Mouse (Mus musculus): ENCODE measurements around the gene Teddm3. TPM values are rescaled to one million over a fixed set of nuclear protein-coding genes. Genes with fewer than 3 reads are reported as not detected.
A peak's percentile ranks its signal among the peaks of the same experiment; 100 is the strongest.
"Not testable (repeated sequence)": the region's sequence is repeated elsewhere in the genome, so short reads cannot be mapped to it uniquely, and the experiment has no call there.

Gene Teddm3
- polyA plus RNA-seq, 1 experiment from 2014 or later, result not detected

DNA sequence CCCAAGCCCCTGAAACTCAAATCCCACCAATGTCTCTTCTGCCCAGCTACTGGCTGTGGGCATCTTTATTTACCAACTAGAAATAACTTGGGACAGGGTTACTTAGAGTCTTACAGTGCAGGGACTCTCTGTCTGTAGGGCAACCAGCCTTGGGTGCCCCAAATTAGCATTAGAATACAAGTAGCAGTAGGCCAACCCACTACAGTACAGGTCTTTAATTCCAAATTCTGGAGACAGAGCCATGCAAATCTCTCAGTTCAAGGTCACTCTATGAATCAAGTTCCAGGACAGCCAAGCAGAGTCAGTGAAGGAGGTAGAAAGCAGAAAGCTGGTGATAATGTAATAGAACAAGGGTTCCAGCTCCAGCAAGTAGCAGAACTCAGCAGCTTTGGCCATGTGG lies 30.9 kb upstream of the Teddm3 start:
- Histone ChIP-seq H3K4me1 (peaks cover 3% of the 10 kb centered on the region; the same call in 1 of the 2 replicates), H3K4me3 (no peak overlapping the region), H3K36me3 (no peaks in the 10 kb centered on the region), H3K9me3 (replicated peaks) (no peaks in the 10 kb centered on the region), H3K27ac (replicated peaks) (no peak overlapping the region), H3K27me3 (ENCODE audit: low read depth, poor library complexity, severe bottlenecking) (no peaks in the 10 kb centered on the region)
- no peak for DNase-seq (ENCODE audit: low spot score)

DNA sequence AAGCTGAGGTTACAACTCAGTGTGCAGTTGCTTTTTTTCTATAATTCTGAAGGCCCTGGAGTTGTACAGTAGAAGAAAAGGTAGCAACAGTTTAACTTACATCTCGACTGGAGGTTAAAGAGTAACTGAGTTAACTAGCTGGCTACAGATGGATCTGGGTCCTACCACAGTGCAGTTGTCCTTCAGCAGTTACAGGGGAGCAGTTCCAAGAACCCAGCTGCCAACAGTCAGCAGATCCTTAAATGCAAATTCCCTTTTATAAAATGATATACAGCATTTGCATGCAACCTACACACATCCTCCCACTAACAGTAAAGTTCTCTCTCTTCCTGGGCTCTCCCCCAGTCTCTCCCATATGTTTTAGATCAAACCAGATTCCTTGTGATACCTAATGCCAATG lies 28.3 kb upstream of the Teddm3 start:
- Histone ChIP-seq H3K27me3 (ENCODE audit: low read depth, poor library complexity, severe bottlenecking) (no peaks in the 10 kb centered on the region), H3K4me1 (no peaks in the 10 kb centered on the region), H3K4me3 (no peak overlapping the region), H3K9me3 (replicated peaks) (no peaks in the 10 kb centered on the region), H3K27ac (replicated peaks) (no peak overlapping the region), H3K36me3 (no peaks in the 10 kb centered on the region)
- DNase-seq (ENCODE audit: low spot score), result no peak
- 76% methylated on average over 1 of the region's 1 CpGs for WGBS

DNA sequence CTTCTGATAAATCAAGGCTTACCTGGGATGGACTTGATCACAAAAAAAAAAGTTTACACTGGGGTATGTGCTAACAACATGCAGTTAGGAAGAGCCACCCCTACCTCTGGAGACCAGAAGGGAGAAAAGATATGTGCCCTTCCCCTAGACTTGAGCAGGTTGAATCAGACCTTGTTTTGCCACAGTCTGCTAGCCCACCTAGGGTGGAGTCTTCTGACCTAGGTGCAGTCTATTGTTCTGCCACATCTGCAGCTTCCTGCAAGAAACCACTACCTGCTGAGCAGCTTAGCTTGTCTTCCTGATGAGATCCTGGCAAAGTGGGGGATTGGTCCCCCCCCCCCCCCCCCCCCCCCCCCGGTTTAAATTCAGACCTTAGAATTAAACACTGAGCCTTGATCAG lies 21.4 kb upstream of the Teddm3 start:
- H3K27ac ChIP-seq (replicated peaks), result no peak overlapping the region

DNA sequence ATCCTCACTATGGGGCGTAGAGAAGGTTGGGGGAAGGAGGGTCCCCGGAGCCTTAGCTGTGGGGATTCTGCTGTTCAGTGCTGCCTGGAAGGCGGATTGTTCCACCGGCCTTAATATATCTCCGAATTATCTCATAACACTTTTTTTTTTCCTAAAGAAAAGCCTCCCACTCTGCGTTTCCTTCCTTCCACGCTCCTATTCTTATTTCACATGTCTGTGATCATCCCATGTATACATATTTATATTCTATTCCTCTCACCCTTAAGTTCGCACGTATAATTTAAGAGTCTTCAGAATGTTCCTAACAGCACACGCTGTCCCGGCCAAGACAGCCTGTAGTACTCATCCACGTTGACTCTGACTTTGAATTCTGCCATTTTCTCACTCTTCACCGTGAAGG lies 14.9 kb upstream of the Teddm3 start:
- 89% methylated on average over 13 of the region's 13 CpGs for WGBS
- no peaks in the 10 kb centered on the region for H3K36me3 ChIP-seq
- no peaks in the 10 kb centered on the region for H3K4me1 ChIP-seq
- no peaks in the 10 kb centered on the region for H3K9me3 ChIP-seq (replicated peaks)
- no peak for DNase-seq (ENCODE audit: low spot score)
- H3K4me3 ChIP-seq, result no peak overlapping the region
- no peak overlapping the region for H3K27ac ChIP-seq (replicated peaks)
- no peaks in the 10 kb centered on the region for H3K27me3 ChIP-seq (ENCODE audit: low read depth, poor library complexity, severe bottlenecking)

More for the DNA sequence above, 21.4 kb upstream of the Teddm3 start:
- no peak for DNase-seq (ENCODE audit: low spot score)
- Histone ChIP-seq H3K36me3 (no peaks in the 10 kb centered on the region), H3K9me3 (replicated peaks) (no peaks in the 10 kb centered on the region), H3K27me3 (ENCODE audit: low read depth, poor library complexity, severe bottlenecking) (no peaks in the 10 kb centered on the region), H3K4me1 (no peaks in the 10 kb centered on the region), H3K4me3 (no peak overlapping the region)
- WGBS, result 0% methylated on average over 1 of the region's 1 CpGs

GRCm38 (mm10) chr16:21165343-21166220 lies 11.8 kb upstream of the Teddm3 start:
- H3K9me3 ChIP-seq (replicated peaks); H3K4me1 ChIP-seq; H3K36me3 ChIP-seq; H3K27me3 ChIP-seq (ENCODE audit: low read depth, poor library complexity, severe bottlenecking); H3K4me3 ChIP-seq; H3K27ac ChIP-seq (replicated peaks): not testable (repeated sequence)
- DNase-seq (ENCODE audit: low spot score), result peak; percentile 20
- WGBS, result 40% methylated on average over 7 of the region's 19 CpGs

GRCm38 (mm10) chr16:21163423-21163822 lies 9.6 kb upstream of the Teddm3 start:
- 97% methylated on average over 3 of the region's 3 CpGs for WGBS
- not testable (repeated sequence) for H3K9me3 ChIP-seq (replicated peaks); H3K27ac ChIP-seq (replicated peaks); H3K27me3 ChIP-seq (ENCODE audit: low read depth, poor library complexity, severe bottlenecking); H3K36me3 ChIP-seq; H3K4me1 ChIP-seq; H3K4me3 ChIP-seq; DNase-seq (ENCODE audit: low spot score)

DNA sequence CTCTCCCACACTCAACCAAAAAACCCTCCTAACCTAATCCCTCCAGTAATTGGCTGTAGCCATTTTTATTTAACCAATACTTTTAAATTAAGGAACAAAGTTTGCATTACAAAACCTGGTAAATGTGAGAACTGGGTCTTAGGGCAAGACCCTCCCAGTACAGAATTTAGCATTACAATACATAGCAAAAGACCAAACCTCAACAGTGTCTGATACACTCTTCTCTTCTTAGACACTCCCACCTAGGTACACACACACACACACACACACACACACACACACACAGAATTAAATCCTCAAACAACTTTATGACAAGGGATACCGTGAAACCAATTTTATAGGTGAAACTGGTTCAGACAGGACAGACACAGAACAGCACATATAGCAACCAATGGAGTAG lies 5.4 kb upstream of the Teddm3 start:
- WGBS, result 98% methylated on average over 1 of the region's 1 CpGs
- H3K36me3 ChIP-seq; H3K4me3 ChIP-seq; H3K27ac ChIP-seq (replicated peaks); H3K27me3 ChIP-seq (ENCODE audit: low read depth, poor library complexity, severe bottlenecking); H3K4me1 ChIP-seq; DNase-seq (ENCODE audit: low spot score); H3K9me3 ChIP-seq (replicated peaks): not testable (repeated sequence)

GRCm38 (mm10) chr16:21156261-21156660 lies 2.5 kb upstream of the Teddm3 start:
- H3K4me1 ChIP-seq; H3K36me3 ChIP-seq; H3K27me3 ChIP-seq (ENCODE audit: low read depth, poor library complexity, severe bottlenecking); H3K4me3 ChIP-seq; H3K9me3 ChIP-seq (replicated peaks); DNase-seq (ENCODE audit: low spot score); H3K27ac ChIP-seq (replicated peaks): not testable (repeated sequence)

DNA sequence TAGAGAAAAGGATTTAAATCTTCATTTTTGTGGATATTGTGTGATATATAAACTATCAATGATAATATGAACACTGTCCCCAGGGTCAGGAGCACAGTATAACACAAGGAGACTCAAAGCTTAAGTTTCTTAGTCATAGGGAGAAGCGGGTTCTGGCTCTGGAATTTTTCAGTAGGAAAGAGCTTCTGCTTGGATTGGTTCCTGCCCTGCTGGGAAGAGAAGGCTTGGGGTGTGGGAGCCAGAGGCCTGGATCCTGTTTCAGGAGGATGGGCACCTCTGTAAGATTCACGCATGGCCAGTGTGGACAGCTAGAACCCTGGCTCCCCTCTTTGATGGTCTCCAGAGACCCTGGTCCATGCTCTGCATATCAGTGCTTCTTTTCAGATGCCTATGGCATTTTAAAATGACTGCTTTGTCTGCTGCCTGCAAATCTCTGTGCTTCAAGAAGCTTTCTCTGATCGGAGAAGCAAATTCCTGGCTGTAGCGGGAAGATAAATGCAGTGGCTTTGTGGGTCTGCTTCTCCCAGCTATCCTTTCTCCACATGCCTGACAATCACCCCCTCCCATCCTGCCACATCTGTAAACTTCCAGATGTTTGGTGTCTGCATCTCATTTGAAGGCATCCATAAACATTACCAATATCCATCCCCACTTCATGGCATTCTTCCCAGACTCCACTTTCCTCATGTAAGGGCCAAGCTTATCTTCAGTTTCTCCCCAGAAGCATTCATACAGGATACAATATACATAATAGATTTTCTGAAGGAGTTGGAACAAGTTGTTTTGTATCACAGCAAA lies 2.0 kb downstream of the Teddm3 start:
- 81% methylated on average over 4 of the region's 4 CpGs for WGBS
- H3K4me1 ChIP-seq, result no peaks in the 10 kb centered on the region
- no peaks in the 10 kb centered on the region for H3K9me3 ChIP-seq (replicated peaks)
- no peaks in the 10 kb centered on the region for H3K27me3 ChIP-seq (ENCODE audit: low read depth, poor library complexity, severe bottlenecking)
- no peak overlapping the region for H3K4me3 ChIP-seq
- no peaks in the 10 kb centered on the region for H3K36me3 ChIP-seq
- no peak overlapping the region for H3K27ac ChIP-seq (replicated peaks)
- no peak for DNase-seq (ENCODE audit: low spot score)

GRCm38 (mm10) chr16:21149896-21150295 lies 3.9 kb downstream of the Teddm3 start:
- H3K27ac ChIP-seq (replicated peaks), result no peak overlapping the region
- no peaks in the 10 kb centered on the region for H3K9me3 ChIP-seq (replicated peaks)
- no peaks in the 10 kb centered on the region for H3K36me3 ChIP-seq
- H3K4me3 ChIP-seq, result no peak overlapping the region
- H3K4me1 ChIP-seq, result no peaks in the 10 kb centered on the region
- DNase-seq (ENCODE audit: low spot score), result no peak
- H3K27me3 ChIP-seq (ENCODE audit: low read depth, poor library complexity, severe bottlenecking), result no peaks in the 10 kb centered on the region

DNA sequence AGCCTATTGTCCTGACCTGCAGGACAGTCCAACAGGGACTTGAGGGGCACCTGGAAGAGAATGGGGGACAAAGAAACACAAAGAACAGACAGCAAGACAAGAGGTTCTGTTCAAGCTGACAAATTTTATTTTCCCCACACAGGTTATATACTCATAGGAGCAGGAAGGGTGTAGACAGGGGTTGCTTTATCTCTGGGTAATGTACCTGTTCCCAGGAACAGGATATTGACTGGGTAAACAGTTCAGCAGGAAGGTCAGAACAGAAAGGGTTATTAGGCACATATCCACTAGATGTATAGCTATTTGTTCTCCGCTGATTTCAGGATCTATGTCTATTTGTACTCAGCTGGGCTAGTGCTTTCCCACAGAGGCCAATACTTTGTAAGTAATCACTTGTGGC lies 5.3 kb downstream of the Teddm3 start:
- H3K4me3 ChIP-seq; DNase-seq (ENCODE audit: low spot score); H3K27ac ChIP-seq (replicated peaks); H3K9me3 ChIP-seq (replicated peaks); H3K36me3 ChIP-seq; H3K4me1 ChIP-seq; H3K27me3 ChIP-seq (ENCODE audit: low read depth, poor library complexity, severe bottlenecking): not testable (repeated sequence)
- WGBS, result 91% methylated on average over 1 of the region's 1 CpGs

GRCm38 (mm10) chr16:21136312-21137083 lies 17.3 kb downstream of the Teddm3 start:
- WGBS, result 65% methylated on average over 1 of the region's 1 CpGs
- DNase-seq (ENCODE audit: low spot score), result no peak
- H3K27me3 ChIP-seq (ENCODE audit: low read depth, poor library complexity, severe bottlenecking), result no peaks in the 10 kb centered on the region
- H3K4me3 ChIP-seq, result no peak overlapping the region
- 0 out of 2 replicates have a peak, but pooled peaks cover 3% of the 10 kb centered on the region for H3K9me3 ChIP-seq (replicated peaks)
- no peaks in the 10 kb centered on the region for H3K4me1 ChIP-seq
- H3K36me3 ChIP-seq, result no peaks in the 10 kb centered on the region
- H3K27ac ChIP-seq (replicated peaks), result no peak overlapping the region

GRCm38 (mm10) chr16:21127666-21128065 lies 26.1 kb downstream of the Teddm3 start:
- WGBS, result 80% methylated on average over 3 of the region's 3 CpGs

More at GRCm38 (mm10) chr16:21127666-21128065, 26.1 kb downstream of the Teddm3 start:
- H3K4me1 ChIP-seq; H3K4me3 ChIP-seq; H3K9me3 ChIP-seq (replicated peaks); H3K27ac ChIP-seq (replicated peaks); DNase-seq (ENCODE audit: low spot score); H3K36me3 ChIP-seq; H3K27me3 ChIP-seq (ENCODE audit: low read depth, poor library complexity, severe bottlenecking): not testable (repeated sequence)
